Mouse (Mus musculus): ENCODE data around the gene Ufl1.

DNA sequence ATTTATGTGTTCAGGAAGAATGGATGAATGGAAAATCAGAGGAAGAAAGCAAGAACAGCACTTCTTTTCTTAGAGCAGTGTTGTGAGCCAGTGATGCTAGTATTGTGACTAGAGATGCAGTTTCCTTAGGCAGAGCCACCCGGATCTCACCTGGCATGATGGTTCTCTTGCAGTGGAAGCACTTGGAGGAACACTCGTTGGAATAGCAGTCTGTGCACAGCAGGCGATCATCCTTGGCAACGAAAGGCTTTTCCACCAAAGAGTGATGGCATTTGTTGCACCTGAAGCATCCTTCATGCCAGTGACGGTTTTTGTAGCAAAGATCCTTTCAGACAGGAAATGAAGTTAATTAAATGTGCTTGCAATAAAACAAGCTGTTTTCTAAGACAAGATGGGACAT lies 68.2 kb downstream of the Ufl1 start:
- TF ChIP-seq CTCF (IDR thresholded peaks at IDR 0.05; ENCODE audit: extremely low read depth, insufficient read depth, low read length), result no peak
- no peak for TF ChIP-seq POLR2A (IDR thresholded peaks at IDR 0.05; ENCODE audit: extremely low read depth, insufficient read depth, low read length)
